Mouse (Mus musculus): ENCODE measurements around the gene Rgs14. TPM values are rescaled to one million over a fixed set of nuclear protein-coding genes. Genes with fewer than 3 reads are reported as not detected.

The Rgs14 gene
- polyA plus RNA-seq, 2 experiments, result 1.6 to 1.7 TPM

- TF ChIP-seq EP300 (IDR thresholded peaks at IDR 0.05; ENCODE audit: low read depth), result no peak
- no peak for TF ChIP-seq CTCF (IDR thresholded peaks at IDR 0.05; ENCODE audit: low read depth)
- Histone ChIP-seq H3K27ac (no peak overlapping the region), H3K4me3 (ENCODE audit: insufficient read depth in 1 of 2, low read depth in 2 of 2, low read length in 2 of 2) (no peak overlapping the region), H3K9ac (replicated peaks) (no peak overlapping the region), H3K4me1 (replicated peaks; ENCODE audit: control insufficient read depth in 2 of 2, insufficient read depth in 2 of 2, low read length in 1 of 2) (peaks cover 10 to 30% of the 10 kb centered on the region in 2 experiments), H3K9me3 (ENCODE audit: control insufficient read depth, low read length) (no peaks in the 10 kb centered on the region), H3K27me3 (ENCODE audit: control insufficient read depth, insufficient read depth, low read length) (no peaks in the 10 kb centered on the region), H3K4me2 (ENCODE audit: low read depth) (no peak overlapping the region), H3K36me3 (replicated peaks; ENCODE audit: control insufficient read depth, insufficient read depth, low read depth) (peaks cover 43% of the 10 kb centered on the region)
- no peak for ATAC-seq (ENCODE audit: insufficient read depth)
- DNase-seq (ENCODE audit: low read depth in 3 of 3, low spot score in 3 of 3), result no peak
- 75% methylated on average over 11 of the region's 11 CpGs for WGBS (ENCODE audit: insufficient replicate concordance)
These were observed 43.9 kb upstream of the Rgs14 start for GRCm38 (mm10) chr13:55325596-55325995.

GRCm38 (mm10) chr13:55327169-55327568 is 42.4 kb upstream of the Rgs14 start:
- no peak overlapping the region for H3K9ac ChIP-seq (replicated peaks)
- no peak overlapping the region for H3K27ac ChIP-seq
- WGBS (ENCODE audit: insufficient replicate concordance), result 54% methylated on average over 4 of the region's 4 CpGs

GRCm38 (mm10) chr13:55327633-55328032 is 41.9 kb upstream of the Rgs14 start:
- Histone ChIP-seq H3K27ac (no peak overlapping the region), H3K36me3 (replicated peaks; ENCODE audit: control insufficient read depth, insufficient read depth, low read depth) (peaks cover 43% of the 10 kb centered on the region), H3K4me3 (ENCODE audit: insufficient read depth in 1 of 2, low read depth in 2 of 2, low read length in 2 of 2) (peak overlapping the region; percentile 78 to 97), H3K27me3 (ENCODE audit: control insufficient read depth, insufficient read depth, low read length) (no peaks in the 10 kb centered on the region), H3K4me1 (replicated peaks; ENCODE audit: control insufficient read depth in 2 of 2, insufficient read depth in 2 of 2, low read length in 1 of 2) (peaks cover 9 to 31% of the 10 kb centered on the region in 2 experiments), H3K4me2 (ENCODE audit: low read depth) (peak overlapping the region; percentile 98), H3K9ac (replicated peaks) (peak overlapping the region; percentile 91), H3K9me3 (ENCODE audit: control insufficient read depth, low read length) (no peaks in the 10 kb centered on the region)
- DNase-seq (ENCODE audit: low read depth in 3 of 3, low spot score in 3 of 3), result peak; percentile 70 to 76 (median 74)
- no peak for TF ChIP-seq EP300 (IDR thresholded peaks at IDR 0.05; ENCODE audit: low read depth)
- peak; percentile 99 for TF ChIP-seq CTCF (IDR thresholded peaks at IDR 0.05; ENCODE audit: low read depth)
- ATAC-seq (ENCODE audit: insufficient read depth), result no peak
- WGBS (ENCODE audit: insufficient replicate concordance), result 48% methylated on average over 8 of the region's 8 CpGs

More at GRCm38 (mm10) chr13:55327169-55327568, 42.4 kb upstream of the Rgs14 start:
- peak overlapping the region; percentile 2 to 97; a peak in 3 of 4 replicates for H3K4me3 ChIP-seq (ENCODE audit: insufficient read depth in 1 of 2, low read depth in 2 of 2, low read length in 2 of 2)
- H3K27me3 ChIP-seq (ENCODE audit: control insufficient read depth, insufficient read depth, low read length), result no peaks in the 10 kb centered on the region
- H3K4me2 ChIP-seq (ENCODE audit: low read depth), result peak overlapping the region; percentile 98
- peaks cover 9 to 32% of the 10 kb centered on the region in 2 experiments for H3K4me1 ChIP-seq (replicated peaks; ENCODE audit: control insufficient read depth in 2 of 2, insufficient read depth in 2 of 2, low read length in 1 of 2)
- H3K36me3 ChIP-seq (replicated peaks; ENCODE audit: control insufficient read depth, insufficient read depth, low read depth), result peaks cover 43% of the 10 kb centered on the region
- no peak for DNase-seq (ENCODE audit: low read depth in 3 of 3, low spot score in 3 of 3)
- no peak for ATAC-seq (ENCODE audit: insufficient read depth)
- no peaks in the 10 kb centered on the region for H3K9me3 ChIP-seq (ENCODE audit: control insufficient read depth, low read length)
- TF ChIP-seq CTCF (IDR thresholded peaks at IDR 0.05; ENCODE audit: low read depth) (no peak), EP300 (IDR thresholded peaks at IDR 0.05; ENCODE audit: low read depth) (no peak)

- peak overlapping the region; percentile 78 to 97 for H3K4me3 ChIP-seq (ENCODE audit: insufficient read depth in 1 of 2, low read depth in 2 of 2, low read length in 2 of 2)
- ATAC-seq (ENCODE audit: insufficient read depth), result no peak
- H3K27ac ChIP-seq, result peak overlapping the region; percentile 2; the same call in 1 of the 2 replicates
- DNase-seq (ENCODE audit: low read depth in 3 of 3, low spot score in 3 of 3), result no peak
- no peak for TF ChIP-seq CTCF (IDR thresholded peaks at IDR 0.05; ENCODE audit: low read depth)
- TF ChIP-seq EP300 (IDR thresholded peaks at IDR 0.05; ENCODE audit: low read depth), result no peak
- H3K4me1 ChIP-seq (replicated peaks; ENCODE audit: control insufficient read depth in 2 of 2, insufficient read depth in 2 of 2, low read length in 1 of 2), result peaks cover 9 to 26% of the 10 kb centered on the region in 2 experiments
- peak overlapping the region; percentile 91 for H3K9ac ChIP-seq (replicated peaks)
- no peaks in the 10 kb centered on the region for H3K27me3 ChIP-seq (ENCODE audit: control insufficient read depth, insufficient read depth, low read length)
- 71% methylated on average over 6 of the region's 6 CpGs for WGBS (ENCODE audit: insufficient replicate concordance)
- H3K4me2 ChIP-seq (ENCODE audit: low read depth), result peak overlapping the region; percentile 98
- H3K36me3 ChIP-seq (replicated peaks; ENCODE audit: control insufficient read depth, insufficient read depth, low read depth), result peaks cover 43% of the 10 kb centered on the region
- H3K9me3 ChIP-seq (ENCODE audit: control insufficient read depth, low read length), result no peaks in the 10 kb centered on the region
These were observed 41.4 kb upstream of the Rgs14 start for GRCm38 (mm10) chr13:55328171-55328570.

- H3K9ac ChIP-seq (replicated peaks), result peak overlapping the region; percentile 91
- DNase-seq (ENCODE audit: low read depth in 3 of 3, low spot score in 3 of 3) (no peak), ATAC-seq (ENCODE audit: insufficient read depth) (no peak)
- H3K9me3 ChIP-seq (ENCODE audit: control insufficient read depth, low read length), result no peaks in the 10 kb centered on the region
- H3K27ac ChIP-seq, result peak overlapping the region; percentile 43
- peaks cover 38% of the 10 kb centered on the region for H3K36me3 ChIP-seq (replicated peaks; ENCODE audit: control insufficient read depth, insufficient read depth, low read depth)
- peak overlapping the region; percentile 98 for H3K4me2 ChIP-seq (ENCODE audit: low read depth)
- no peak for TF ChIP-seq EP300 (IDR thresholded peaks at IDR 0.05; ENCODE audit: low read depth)
- TF ChIP-seq CTCF (IDR thresholded peaks at IDR 0.05; ENCODE audit: low read depth), result no peak
- WGBS (ENCODE audit: insufficient replicate concordance), result 71% methylated on average over 4 of the region's 4 CpGs
- H3K4me3 ChIP-seq (ENCODE audit: insufficient read depth in 1 of 2, low read depth in 2 of 2, low read length in 2 of 2), result peak overlapping the region; percentile 78 to 97
- H3K27me3 ChIP-seq (ENCODE audit: control insufficient read depth, insufficient read depth, low read length), result no peaks in the 10 kb centered on the region
- H3K4me1 ChIP-seq (replicated peaks; ENCODE audit: control insufficient read depth in 2 of 2, insufficient read depth in 2 of 2, low read length in 1 of 2), result peaks cover 9 to 22% of the 10 kb centered on the region in 2 experiments
These were observed 40.9 kb upstream of the Rgs14 start for GRCm38 (mm10) chr13:55328641-55329040.

Measured in liver, embryonic 14.5 days (tissue).